Mouse (Mus musculus) 3T3-L1 (cell line): ENCODE data around the gene Acvr2b.
A peak's percentile ranks its signal among the peaks of the same experiment; 100 is the strongest.

ENCODE experiments used
- DNase-seq: peaks from one replicate; pipeline ENCODE4 v3.0.0-alpha.2; 2015; ENCODE audit warnings: low read depth, low spot score

Gene Acvr2b

DNA sequence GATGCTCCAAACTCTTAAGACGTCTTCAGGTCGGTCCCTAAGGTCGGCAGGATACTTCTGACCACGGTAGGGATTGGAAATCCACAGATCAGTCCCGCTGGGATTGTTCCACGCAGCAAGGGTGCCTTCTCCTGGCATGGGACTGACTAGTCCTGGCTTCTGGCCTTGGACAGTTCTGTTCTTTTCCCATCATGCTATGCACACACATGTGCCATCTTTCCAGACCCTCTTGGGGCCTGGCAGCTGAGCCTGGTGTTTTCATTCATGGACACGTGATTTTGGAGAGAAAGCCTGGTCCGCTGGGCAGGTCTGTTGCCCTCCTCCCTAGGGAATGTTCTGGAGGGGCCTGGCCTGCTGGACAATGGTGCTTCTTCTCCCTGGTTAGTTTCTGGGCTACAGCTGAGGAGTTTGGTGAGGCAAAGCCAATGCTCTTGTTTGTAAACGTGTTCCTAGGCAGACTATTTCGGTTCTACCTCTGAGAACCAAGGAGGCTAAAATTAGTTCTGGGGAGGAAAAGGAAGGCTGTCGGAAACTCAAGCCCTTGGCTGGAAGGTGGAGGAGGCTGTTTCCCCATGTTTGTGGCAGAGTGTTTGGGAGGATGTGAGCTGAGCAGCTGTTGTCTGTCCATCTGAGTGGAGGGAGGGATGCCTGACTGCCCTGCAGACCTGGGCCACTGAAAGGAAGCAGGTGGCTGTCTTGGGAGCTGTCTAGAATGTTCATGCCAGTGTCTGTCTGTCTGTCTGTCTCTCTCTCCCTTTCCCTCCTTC lies 7.2 kb downstream of the Acvr2b start:
- DNase-seq: no peak

DNA sequence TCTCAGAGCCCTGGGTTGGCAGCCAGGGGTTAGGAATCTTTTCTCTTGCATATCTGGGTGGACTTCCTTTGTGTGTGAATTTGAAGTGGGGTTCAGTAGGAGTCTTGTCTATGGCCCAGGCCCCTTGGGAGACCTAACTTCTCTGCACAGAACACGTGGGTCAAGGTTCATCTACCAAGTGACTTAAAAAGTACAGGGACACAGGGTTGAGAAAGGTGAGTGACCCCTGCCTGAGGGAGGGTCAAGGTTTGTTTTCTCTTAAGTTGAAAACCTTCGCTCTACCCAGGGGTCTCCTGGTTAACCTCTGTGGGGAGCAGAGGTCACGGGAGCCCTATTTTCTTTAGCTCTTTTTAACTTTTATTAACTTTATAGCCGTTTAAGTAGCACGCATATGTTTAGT lies 7.9 kb downstream of the Acvr2b start:
- DNase-seq: no peak

- no peak for DNase-seq
These were observed 16.1 kb downstream of the Acvr2b start for GRCm38 (mm10) chr9:119418025-119418424.

- no peak for DNase-seq
These were observed 18.0 kb downstream of the Acvr2b start for GRCm38 (mm10) chr9:119419852-119420438.

DNA sequence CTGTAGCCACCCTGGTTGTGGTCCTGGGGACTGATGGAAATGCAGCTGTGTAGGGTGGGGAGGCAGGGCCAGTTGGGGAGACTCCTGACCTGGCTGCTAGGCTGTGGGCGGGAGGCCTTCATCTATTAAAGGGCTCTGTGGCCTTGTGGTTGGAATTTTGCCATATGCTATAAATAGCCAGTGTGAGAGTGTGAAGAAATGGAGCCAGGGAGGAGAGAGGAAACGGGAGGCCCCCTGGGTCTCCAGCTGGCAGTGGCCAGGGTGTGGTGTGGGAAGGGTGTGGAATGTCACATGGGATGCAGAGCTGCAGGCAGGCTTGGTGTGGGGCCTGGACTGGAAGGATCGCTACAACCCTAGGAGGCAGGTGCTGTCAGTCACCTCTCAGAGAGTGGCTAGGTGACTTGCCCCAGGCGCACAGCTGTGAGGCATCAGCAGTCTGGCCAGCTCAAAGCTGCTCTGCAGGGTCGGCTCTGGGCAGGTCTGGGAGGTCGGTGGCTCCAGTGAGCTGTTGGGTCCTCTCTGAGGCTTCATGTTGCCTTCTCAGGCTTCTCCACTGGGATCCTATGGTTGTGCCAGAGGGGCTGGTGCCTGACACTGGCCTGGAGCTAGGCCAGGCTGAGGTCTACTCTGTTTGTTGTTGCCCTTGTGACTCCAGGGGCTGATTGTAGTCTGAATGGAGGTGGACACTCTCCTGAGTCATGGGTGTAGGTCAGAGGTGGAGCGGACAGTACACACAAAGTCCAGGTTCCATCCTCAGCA lies 23.5 kb downstream of the Acvr2b start:
- DNase-seq: peak; percentile 86

- DNase-seq: no peak
These were observed 24.1 kb downstream of the Acvr2b start for GRCm38 (mm10) chr9:119425976-119426415.

DNA sequence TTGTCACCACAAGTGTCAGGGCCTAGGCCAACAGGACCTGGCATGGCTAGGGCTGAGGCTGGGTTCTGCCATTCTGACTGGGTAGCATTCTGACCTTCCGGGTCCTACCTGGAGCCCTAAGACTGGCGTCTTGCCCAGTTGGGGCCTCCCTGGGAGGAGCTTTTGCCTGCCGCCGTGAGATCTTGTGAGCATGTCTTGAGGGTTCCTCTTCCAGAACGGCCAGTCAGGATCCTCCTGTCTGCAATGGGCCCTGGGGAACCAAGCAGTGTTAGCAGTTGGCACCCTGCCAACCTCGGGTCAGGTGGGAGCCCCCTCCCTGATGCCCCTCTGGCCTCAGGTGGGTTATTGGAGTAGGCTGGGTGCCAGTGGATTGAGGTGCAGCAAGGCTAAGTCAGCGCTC lies 24.6 kb downstream of the Acvr2b start:
- no peak for DNase-seq

- DNase-seq: peak; percentile 87
These were observed 28.4 kb downstream of the Acvr2b start for GRCm38 (mm10) chr9:119430311-119430710.

- no peak for DNase-seq
These were observed 33.9 kb downstream of the Acvr2b start for GRCm38 (mm10) chr9:119435855-119436254.

GRCm38 (mm10) chr9:119438065-119438464 lies 36.1 kb downstream of the Acvr2b start:
- DNase-seq: no peak

- DNase-seq: no peak
These were observed 36.6 kb downstream of the Acvr2b start for GRCm38 (mm10) chr9:119438498-119439000.

- DNase-seq: peak; percentile 95
These were observed 43.0 kb downstream of the Acvr2b start, which contains the start of gene Exog for GRCm38 (mm10) chr9:119444738-119445429. TSS of gene Exog (plus strand) at chr9:119444943.

- peak; percentile 36 for DNase-seq
These were observed 43.8 kb downstream of the Acvr2b start for GRCm38 (mm10) chr9:119445737-119446136.

DNA sequence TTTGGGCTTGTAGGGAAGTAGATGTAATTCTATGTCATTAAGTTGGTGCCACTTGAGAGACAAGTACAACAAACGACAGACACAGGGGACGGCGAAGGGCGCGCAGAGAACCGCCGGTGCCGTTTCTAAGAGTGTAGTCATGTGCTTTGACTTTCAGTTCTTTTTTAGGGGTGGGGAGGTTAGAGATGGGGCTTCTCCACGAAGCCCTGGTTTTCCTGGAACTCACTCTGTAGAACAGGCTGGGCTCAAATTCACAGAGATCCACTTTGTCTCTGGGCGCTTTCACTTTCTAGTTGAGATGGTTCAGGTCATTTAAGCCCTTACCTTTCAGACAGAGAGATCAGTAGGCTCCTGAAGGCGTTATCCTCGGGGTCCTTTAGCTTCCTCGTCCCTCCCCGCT lies 54.0 kb downstream of the Acvr2b start:
- DNase-seq: no peak

DNA sequence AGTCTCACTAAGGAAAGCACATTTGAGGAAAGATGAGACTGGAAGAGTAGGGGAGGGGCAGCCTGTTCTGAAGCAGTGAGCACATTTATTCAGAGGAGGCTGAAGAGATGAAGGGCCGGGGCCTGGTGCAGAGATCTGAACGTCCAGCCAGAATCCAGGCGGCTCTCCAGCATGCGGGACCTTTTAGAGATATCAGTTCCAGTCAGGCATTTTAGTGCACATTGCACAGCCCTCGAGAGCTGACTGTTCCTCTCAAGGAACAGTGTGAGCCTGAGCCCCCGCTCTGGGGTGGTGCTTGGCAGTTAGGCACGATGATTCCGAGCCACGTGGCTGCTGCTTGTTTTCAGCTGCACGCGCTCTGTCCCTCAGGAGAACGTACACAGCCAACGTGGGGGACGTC lies 55.2 kb downstream of the Acvr2b start:
- no peak for DNase-seq

- DNase-seq: peak; percentile 76
These were observed 58.5 kb downstream of the Acvr2b start for GRCm38 (mm10) chr9:119460410-119460809.

GRCm38 (mm10) chr9:119465056-119465455 lies 63.1 kb downstream of the Acvr2b start:
- no peak for DNase-seq

GRCm38 (mm10) chr9:119465595-119465994 lies 63.7 kb downstream of the Acvr2b start:
- peak; percentile 67 for DNase-seq

- DNase-seq: no peak
These were observed 67.9 kb downstream of the Acvr2b start for GRCm38 (mm10) chr9:119469691-119470353.

GRCm38 (mm10) chr9:119472412-119472918 lies 70.5 kb downstream of the Acvr2b start:
- peak; percentile 11 for DNase-seq

DNA sequence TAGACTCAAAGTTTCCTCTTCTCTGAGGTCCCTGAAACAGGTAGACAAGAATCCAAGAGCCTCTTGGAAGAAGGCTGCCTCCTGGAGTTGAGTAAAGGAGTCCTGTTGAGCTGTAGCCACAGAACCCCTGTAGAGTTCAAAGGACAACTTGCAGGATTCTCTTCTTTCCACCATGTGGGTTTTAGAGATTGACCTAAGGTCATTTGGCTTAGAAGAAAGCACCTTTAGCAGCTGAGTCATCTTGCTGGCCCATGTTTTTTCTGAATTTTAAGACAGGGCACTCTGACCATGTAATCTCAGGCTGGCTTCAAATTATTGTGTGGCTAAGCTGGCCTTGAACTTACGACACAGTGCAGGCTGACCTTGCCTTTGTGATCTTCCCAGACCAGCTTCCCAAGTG lies 71.1 kb downstream of the Acvr2b start:
- DNase-seq: peak; percentile 37
